Mouse (Mus musculus) Muller cell, postnatal 12 days (primary cell): ENCODE results near the gene Acadsb.
A peak's percentile ranks its signal among the peaks of the same experiment; 100 is the strongest.

Experiments used
- DNase-seq: peaks from one replicate; pipeline ENCODE4 v3.0.0-alpha.2; 2015; ENCODE audit errors: inconsistent ontology term

Gene Acadsb

GRCm38 (mm10) chr7:131465117-131465601 lies 54.8 kb downstream of the Acadsb start:
- DNase-seq, result peak; percentile 20

- no peak for DNase-seq
Measured at GRCm38 (mm10) chr7:131465735-131466134, 55.3 kb downstream of the Acadsb start.

- DNase-seq, result no peak
Measured at GRCm38 (mm10) chr7:131467312-131467711, 56.9 kb downstream of the Acadsb start.

- DNase-seq, result no peak
Measured at GRCm38 (mm10) chr7:131469506-131469905, 59.1 kb downstream of the Acadsb start.

GRCm38 (mm10) chr7:131471551-131471950 lies 61.1 kb downstream of the Acadsb start:
- no peak for DNase-seq

GRCm38 (mm10) chr7:131477140-131477539 lies 66.7 kb downstream of the Acadsb start:
- DNase-seq, result no peak

- DNase-seq, result no peak
Measured at GRCm38 (mm10) chr7:131478403-131478802, 68.0 kb downstream of the Acadsb start.
